Mouse (Mus musculus) embryonic fibroblast, embryonic 13.5 days (primary cell): Measurements from ENCODE around the gene Pard3b. TPM values are rescaled to one million over a fixed set of nuclear protein-coding genes. Genes with fewer than 3 reads are reported as not detected.

Experiments
- H3K27ac ChIP-seq: 2 replicates; pipeline ENCODE4 v1.5.1; 2012; ENCODE audit warnings: low read length, control low read depth, inconsistent platforms; ENCODE audit not compliant: insufficient read depth
- H3K4me1 ChIP-seq: 2 replicates; pipeline ENCODE4 v1.6.1; 2011; ENCODE audit warnings: low read length; ENCODE audit not compliant: control insufficient read depth, insufficient read depth
- H3K4me3 ChIP-seq: 2 replicates; pipeline ENCODE4 v1.5.1; 2011; ENCODE audit warnings: mild to moderate bottlenecking, control low read depth, low read length; ENCODE audit not compliant: insufficient read depth
- CTCF ChIP-seq: IDR thresholded peaks from 2 replicates; pipeline ENCODE4 v1.5.1; 2011; ENCODE audit warnings: mild to moderate bottlenecking, control low read depth, low read length, moderate library complexity, borderline replicate concordance; ENCODE audit not compliant: insufficient read depth
- POLR2A ChIP-seq: IDR thresholded peaks from 2 replicates; pipeline ENCODE4 v1.6.1; 2011; ENCODE audit warnings: low read depth, mild to moderate bottlenecking, control low read depth, low read length, moderate library complexity
- polyA plus RNA-seq: library from polyadenylated mRNA; stranded (reverse); fragments of >200 nt; gene quantifications from 2 replicates; pipeline ENCODE4 v1.2.4, GENCODE M21; 2011; ENCODE audit warnings: low read depth; ENCODE audit not compliant: missing spikeins, insufficient read length

Gene Pard3b
- polyA plus RNA-seq, 1 experiment, result 6.9 TPM

GRCm38 (mm10) chr1:62334196-62334595 lies 695.6 kb downstream of the Pard3b start:
- Histone ChIP-seq H3K4me1 (no peaks in the 10 kb centered on the region), H3K27ac (no peak overlapping the region), H3K4me3 (no peak overlapping the region)
- TF ChIP-seq CTCF, result no peak
- TF ChIP-seq POLR2A, result no peak

GRCm38 (mm10) chr1:62340261-62340660 lies 701.6 kb downstream of the Pard3b start:
- no peaks in the 10 kb centered on the region for H3K4me1 ChIP-seq
- H3K4me3 ChIP-seq, result no peak overlapping the region
- TF ChIP-seq POLR2A, result no peak
- H3K27ac ChIP-seq, result no peak overlapping the region

GRCm38 (mm10) chr1:62344286-62344685 lies 705.7 kb downstream of the Pard3b start:
- Histone ChIP-seq H3K4me1 (no peaks in the 10 kb centered on the region), H3K4me3 (no peak overlapping the region), H3K27ac (no peak overlapping the region)
- TF ChIP-seq CTCF (no peak), POLR2A (no peak)

DNA sequence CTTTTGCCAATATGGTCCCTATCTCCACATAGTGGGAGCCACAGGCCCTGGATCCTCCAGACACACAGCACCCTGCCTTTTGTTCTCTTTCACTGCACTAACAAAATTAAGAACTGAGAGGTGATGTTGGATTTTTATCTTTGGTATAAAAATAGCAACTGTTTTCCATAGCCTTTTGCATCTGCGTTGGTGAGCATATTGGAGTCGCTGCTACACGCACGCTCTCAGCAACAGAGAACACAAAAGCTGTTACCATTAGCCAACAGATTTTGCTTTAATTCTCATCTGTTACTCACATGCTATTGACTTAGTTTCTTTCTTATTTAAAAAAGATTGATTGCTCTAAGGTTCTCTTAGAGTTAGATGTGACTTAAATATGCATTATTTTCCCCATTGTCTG lies 709.7 kb downstream of the Pard3b start:
- no peak overlapping the region for H3K27ac ChIP-seq
- H3K4me1 ChIP-seq, result no peaks in the 10 kb centered on the region
- no peak overlapping the region for H3K4me3 ChIP-seq
- TF ChIP-seq POLR2A (no peak), CTCF (no peak)

GRCm38 (mm10) chr1:62355496-62355895 lies 716.9 kb downstream of the Pard3b start:
- no peak for TF ChIP-seq CTCF
- Histone ChIP-seq H3K4me3 (no peak overlapping the region), H3K27ac (no peak overlapping the region), H3K4me1 (no peaks in the 10 kb centered on the region)

DNA sequence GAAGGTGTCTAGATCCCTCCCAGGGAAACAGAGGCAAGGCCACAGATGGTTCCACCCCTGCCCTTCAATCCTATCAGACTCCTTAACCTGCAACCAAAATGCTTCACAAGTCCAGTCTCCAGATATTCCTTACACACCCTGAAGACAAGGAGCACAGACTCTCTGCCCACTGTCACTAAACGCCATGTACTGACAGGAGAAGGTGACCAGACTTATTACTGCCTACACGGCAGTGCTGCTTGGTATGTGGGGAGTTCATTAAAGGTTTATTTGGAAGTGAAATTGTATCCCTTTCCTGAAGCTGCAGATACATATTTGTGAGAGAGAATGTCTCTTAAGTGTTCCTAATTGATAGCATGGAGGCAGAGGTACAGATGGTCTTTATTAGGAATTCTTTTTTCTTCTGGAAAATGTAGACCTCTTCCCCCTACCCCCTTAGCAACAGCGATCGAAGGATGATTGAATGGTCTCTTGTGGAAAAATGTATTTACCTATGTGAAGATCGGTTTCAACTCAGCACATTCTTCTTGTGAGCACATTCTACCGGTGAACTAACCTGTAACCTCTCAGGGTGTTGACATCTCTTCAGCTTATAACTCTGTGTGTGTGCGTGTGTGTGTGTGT lies 735.9 kb downstream of the Pard3b start:
- Histone ChIP-seq H3K27ac (no peak overlapping the region), H3K4me1 (no peaks in the 10 kb centered on the region), H3K4me3 (no peak overlapping the region)
- TF ChIP-seq POLR2A, result no peak
- no peak for TF ChIP-seq CTCF

DNA sequence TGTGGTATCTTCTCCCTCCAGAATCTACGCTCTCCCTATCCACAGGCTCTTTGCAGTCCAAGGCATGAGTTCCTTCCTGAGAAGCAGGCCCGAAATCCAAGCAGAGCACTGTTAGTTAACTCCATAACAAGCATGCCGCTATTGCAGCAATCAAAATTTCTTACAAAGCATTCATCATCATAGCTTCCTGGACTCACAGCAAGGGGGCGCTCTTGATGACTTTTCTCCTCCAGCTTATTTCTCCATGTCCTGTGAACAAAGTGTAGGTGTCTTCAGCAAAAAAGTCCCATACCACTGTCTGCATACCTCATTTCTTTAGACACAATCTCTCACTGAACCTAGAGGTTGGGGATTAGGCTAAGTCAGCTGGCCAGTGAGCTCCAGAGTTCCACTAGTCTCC lies 739.7 kb downstream of the Pard3b start:
- Histone ChIP-seq H3K27ac (no peak overlapping the region), H3K4me1 (no peaks in the 10 kb centered on the region), H3K4me3 (no peak overlapping the region)
- TF ChIP-seq CTCF (no peak), POLR2A (no peak)

GRCm38 (mm10) chr1:62382807-62383514 lies 744.3 kb downstream of the Pard3b start:
- Histone ChIP-seq H3K4me3 (no peak overlapping the region), H3K27ac (no peak overlapping the region), H3K4me1 (no peaks in the 10 kb centered on the region)
- no peak for TF ChIP-seq POLR2A
- TF ChIP-seq CTCF, result no peak

GRCm38 (mm10) chr1:62384241-62384640 lies 745.6 kb downstream of the Pard3b start:
- no peaks in the 10 kb centered on the region for H3K4me1 ChIP-seq
- no peak overlapping the region for H3K27ac ChIP-seq
- no peak for TF ChIP-seq CTCF
- no peak for TF ChIP-seq POLR2A
- H3K4me3 ChIP-seq, result no peak overlapping the region

GRCm38 (mm10) chr1:62388013-62388412 lies 749.4 kb downstream of the Pard3b start:
- TF ChIP-seq CTCF (no peak), POLR2A (no peak)
- Histone ChIP-seq H3K4me1 (peaks cover under 1% of the 10 kb centered on the region; the same call in 1 of the 2 replicates), H3K27ac (no peak overlapping the region), H3K4me3 (no peak overlapping the region)

GRCm38 (mm10) chr1:62392863-62393262 lies 754.2 kb downstream of the Pard3b start:
- H3K4me3 ChIP-seq, result no peak overlapping the region
- no peak for TF ChIP-seq POLR2A
- H3K4me1 ChIP-seq, result peaks cover 5% of the 10 kb centered on the region; the same call in 1 of the 2 replicates
- no peak overlapping the region for H3K27ac ChIP-seq
